Mouse (Mus musculus) cerebellum, adult 2 months (tissue): ENCODE data around the gene Hras.

ENCODE experiments used
- CTCF ChIP-seq: fragments of 200-500 bp; IDR thresholded peaks from 2 replicates; pipeline ENCODE4 v1.5.1; 2011; ENCODE audit warnings: low read depth, mild to moderate bottlenecking, control low read depth, low read length, moderate library complexity, borderline replicate concordance; ENCODE audit not compliant: insufficient read depth
- POLR2A ChIP-seq: fragments of 200-500 bp; IDR thresholded peaks from 2 replicates; pipeline ENCODE4 v1.6.1; 2011; ENCODE audit warnings: low read length, control low read depth, borderline replicate concordance; ENCODE audit not compliant: insufficient read depth

DNA sequence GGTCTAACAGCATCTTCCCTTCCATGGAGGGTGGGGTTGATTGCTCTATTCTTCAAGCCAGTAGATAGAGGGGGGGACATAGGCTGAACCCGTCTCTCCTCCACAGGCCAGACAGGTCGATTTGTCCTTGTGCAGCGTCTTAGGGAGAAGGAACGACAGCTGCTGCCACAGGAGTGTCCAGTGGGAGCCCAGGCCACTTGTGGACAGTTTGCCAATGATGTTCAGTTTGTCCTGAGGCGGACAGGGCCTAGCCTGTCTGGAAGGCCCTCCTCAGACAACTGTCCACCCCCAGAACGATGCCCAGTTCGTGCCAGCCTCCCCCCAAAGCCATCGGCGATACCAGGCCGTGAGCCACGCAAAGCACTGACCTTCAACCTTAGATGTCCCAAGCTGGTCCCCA is 23.1 kb upstream of the Hras start:
- TF ChIP-seq POLR2A (no peak), CTCF (no peak)
